Mouse (Mus musculus) gastrocnemius, adult 2 months (tissue): ENCODE results near the gene Gpsm1. TPM values are rescaled to one million over a fixed set of nuclear protein-coding genes. Genes with fewer than 3 reads are reported as not detected.
A peak's percentile ranks its signal among the peaks of the same experiment; 100 is the strongest.

ENCODE experiments used
- DNase-seq: peaks from one replicate; pipeline ENCODE4 v3.0.0; 2022
- H3K27ac ChIP-seq: fragments of 200-600 bp; 2 replicates; pipeline ENCODE4 v1.8.1; 2022; ENCODE audit warnings: mild to moderate bottlenecking
- H3K4me3 ChIP-seq: fragments of 200-600 bp; 2 replicates; pipeline ENCODE4 v1.8.1; 2022; ENCODE audit warnings: mild to moderate bottlenecking, moderate library complexity
- CTCF ChIP-seq: fragments of 200-600 bp; IDR thresholded peaks from 2 replicates; pipeline ENCODE4 v1.8.1; 2022; ENCODE audit warnings: antibody characterized with exemption, mild to moderate bottlenecking, moderate library complexity
- intact Hi-C: fragments of 180-260 bp; cut with DNase I; formaldehyde crosslinking; loops from one replicate; pipeline ENCODE4 v1.15.1; 2025
- total RNA-seq, 2 experiments: library from RNA; stranded (reverse); gene quantifications; 2 replicates each; pipeline ENCODE4 v1.2.3; 2021

Gpsm1 gene
- total RNA-seq, 2 experiments from 2014 or later: 2.3 to 2.6 TPM

GRCm38 (mm10) chr2:26315925-26316311, 603 bp downstream of the Gpsm1 start:
- H3K4me3 ChIP-seq: peak overlapping the region; percentile 89
- H3K27ac ChIP-seq: peak overlapping the region; percentile 93
- DNase-seq: peak; percentile 65
- intact Hi-C loops: loop anchor here (5.0 kb wide), 1 partner anchor 36 kb away; the partner anchor contains the start of gene Dnlz
- no peak for TF ChIP-seq CTCF

GRCm38 (mm10) chr2:26316576-26317246, 1.4 kb downstream of the Gpsm1 start:
- Histone ChIP-seq H3K4me3 (peak overlapping the region; percentile 89), H3K27ac (peak overlapping the region; percentile 93)
- DNase-seq: peak; percentile 74
- TF ChIP-seq CTCF: no peak
- intact Hi-C loops: loop anchor here (5.0 kb wide), 1 partner anchor 36 kb away; the partner anchor contains the start of gene Dnlz

GRCm38 (mm10) chr2:26317371-26317770, 2.1 kb downstream of the Gpsm1 start:
- H3K27ac ChIP-seq: peak overlapping the region; percentile 93
- TF ChIP-seq CTCF: no peak
- H3K4me3 ChIP-seq: peak overlapping the region; percentile 89; the same call in 1 of the 2 replicates
- peak; percentile 13 for DNase-seq
- intact Hi-C loops: loop anchor here (5.0 kb wide), 1 partner anchor 35 kb away; the partner anchor contains the start of gene Dnlz

- TF ChIP-seq CTCF: no peak
- intact Hi-C loops: loop anchor here (5.0 kb wide), 1 partner anchor 34 kb away; the partner anchor contains the start of gene Dnlz
- Histone ChIP-seq H3K27ac (no peak overlapping the region), H3K4me3 (no peak overlapping the region)
- peak; percentile 10 for DNase-seq
These were observed 2.8 kb downstream of the Gpsm1 start for GRCm38 (mm10) chr2:26317991-26318672.

- intact Hi-C loops: loop anchor here (5.0 kb wide), 1 partner anchor 33 kb away; the partner anchor contains the start of gene Dnlz
- no peak for TF ChIP-seq CTCF
- DNase-seq: peak; percentile 14
- Histone ChIP-seq H3K4me3 (no peak overlapping the region), H3K27ac (no peak overlapping the region; the same call in 1 of the 2 replicates)
These were observed 3.8 kb downstream of the Gpsm1 start for GRCm38 (mm10) chr2:26319109-26319508.

- intact Hi-C loops: loop anchor here (5.0 kb wide), 1 partner anchor 33 kb away; the partner anchor contains the start of gene Dnlz
- no peak overlapping the region for H3K4me3 ChIP-seq
- DNase-seq: peak; percentile 12
- TF ChIP-seq CTCF: no peak
- H3K27ac ChIP-seq: no peak overlapping the region; the same call in none of the 2 replicates
These were observed 4.4 kb downstream of the Gpsm1 start for GRCm38 (mm10) chr2:26319519-26320244.

- H3K4me3 ChIP-seq: no peak overlapping the region
- peak; percentile 16 for DNase-seq
- H3K27ac ChIP-seq: peak overlapping the region; percentile 48; the same call in 1 of the 2 replicates
- intact Hi-C loops: no loop called here
- TF ChIP-seq CTCF: no peak
These were observed 5.2 kb downstream of the Gpsm1 start for GRCm38 (mm10) chr2:26320245-26321185.

GRCm38 (mm10) chr2:26323589-26324325, 8.4 kb downstream of the Gpsm1 start:
- Histone ChIP-seq H3K27ac (no peak overlapping the region), H3K4me3 (no peak overlapping the region)
- intact Hi-C loops: no loop called here
- TF ChIP-seq CTCF: no peak
- DNase-seq: peak; percentile 15

- no peak overlapping the region; the same call in 1 of the 2 replicates for H3K27ac ChIP-seq
- H3K4me3 ChIP-seq: no peak overlapping the region
- intact Hi-C loops: loop anchor here (5.0 kb wide), 1 partner anchor 237 kb away; no protein-coding TSS in a partner anchor
- peak; percentile 60 for DNase-seq
- peak; percentile 67 for TF ChIP-seq CTCF
These were observed 9.6 kb downstream of the Gpsm1 start for GRCm38 (mm10) chr2:26324917-26325316.

- intact Hi-C loops: loop anchor here (5.0 kb wide), 1 partner anchor 237 kb away; no protein-coding TSS in a partner anchor
- Histone ChIP-seq H3K4me3 (no peak overlapping the region), H3K27ac (peak overlapping the region; percentile 20; the same call in 1 of the 2 replicates)
- peak; percentile 78 for TF ChIP-seq CTCF
- DNase-seq: peak; percentile 80
These were observed 10.3 kb downstream of the Gpsm1 start for GRCm38 (mm10) chr2:26325386-26326181.
